Mouse (Mus musculus) heart, adult 2 months (tissue): ENCODE data around the gene Rnf212b. TPM values are rescaled to one million over a fixed set of nuclear protein-coding genes. Genes with fewer than 3 reads are reported as not detected.
A peak's percentile ranks its signal among the peaks of the same experiment; 100 is the strongest.

ENCODE experiments used
- DNase-seq, 2 experiments: peaks; one replicate each; pipeline ENCODE4 v3.0.0; 2021
- H3K27ac ChIP-seq: fragments of 200-600 bp; 2 replicates; pipeline ENCODE4 v1.8.1; 2022
- H3K27me3 ChIP-seq: fragments of 200-500 bp; 2 replicates; pipeline ENCODE4 v1.6.1; 2012; ENCODE audit warnings: mild to moderate bottlenecking, low read length, inconsistent platforms, mixed read lengths; ENCODE audit not compliant: control insufficient read depth, insufficient read depth
- H3K36me3 ChIP-seq: fragments of 200-500 bp; 2 replicates; pipeline ENCODE4 v1.6.1; 2012; ENCODE audit warnings: low read length, inconsistent platforms; ENCODE audit not compliant: control insufficient read depth, insufficient read depth
- H3K4me1 ChIP-seq: fragments of 200-500 bp; 2 replicates; pipeline ENCODE4 v1.6.1; 2011; ENCODE audit warnings: low read length; ENCODE audit not compliant: control insufficient read depth, insufficient read depth
- H3K4me3 ChIP-seq: fragments of 200-600 bp; 2 replicates; pipeline ENCODE4 v1.8.1; 2022
- H3K79me2 ChIP-seq: fragments of 200-500 bp; replicated peaks from 2 replicates; pipeline ENCODE4 v1.6.1; 2012; ENCODE audit warnings: mild to moderate bottlenecking, inconsistent platforms, low read length, moderate library complexity, mixed read lengths; ENCODE audit not compliant: control insufficient read depth, insufficient read depth
- H3K9ac ChIP-seq: fragments of 200-500 bp; 2 replicates; pipeline ENCODE4 v1.6.1; 2012; ENCODE audit warnings: low read depth, mild to moderate bottlenecking, control low read depth, inconsistent platforms, low read length, mixed read lengths
- CTCF ChIP-seq: fragments of 200-600 bp; IDR thresholded peaks from 2 replicates; pipeline ENCODE4 v1.8.1; 2022; ENCODE audit warnings: antibody characterized with exemption, mild to moderate bottlenecking, moderate library complexity
- EP300 ChIP-seq: fragments of 200-500 bp; IDR thresholded peaks from 2 replicates; pipeline ENCODE4 v1.6.1; 2011; ENCODE audit warnings: low read depth, low read length, control low read depth; ENCODE audit not compliant: insufficient read depth
- POLR2A ChIP-seq: fragments of 200-500 bp; IDR thresholded peaks from 2 replicates; pipeline ENCODE4 v1.6.1; 2011; ENCODE audit warnings: mild to moderate bottlenecking, low read depth, low read length, control low read depth; ENCODE audit not compliant: insufficient read depth
- WGBS: fragments of 180-500 bp; shearing (Covaris S2); methylation state at CpG from one replicate; pipeline ENCODE4 v1.1.7; 2018; 5-methylcytosine and 5-hydroxymethylcytosine counted together
- intact Hi-C: fragments of 180-260 bp; cut with DNase I; formaldehyde crosslinking; loops from one replicate; pipeline ENCODE4 v1.15.1; 2025
- polyA plus RNA-seq: library from polyadenylated mRNA; depleted of rRNA; stranded (reverse); fragments of >200 nt; gene quantifications from 2 replicates; pipeline ENCODE4 v1.2.3, GENCODE M21; 2012
- total RNA-seq, 2 experiments: library from RNA; stranded (reverse); gene quantifications; 2 replicates each; pipeline ENCODE4 v1.2.3; 2021

Gene Rnf212b
- total and polyA plus RNA-seq, 3 experiments, result 0.21 TPM; not detected in 2

- TF ChIP-seq POLR2A, result no peak
- 61% methylated on average over 4 of the region's 4 CpGs for whole genome bisulfite sequencing
- intact Hi-C loops, result no loop called here
- Histone ChIP-seq H3K4me3 (no peak overlapping the region), H3K9ac (no peak overlapping the region), H3K4me1 (no peaks in the 10 kb centered on the region), H3K27ac (no peak overlapping the region), H3K79me2 (no peaks in the 10 kb centered on the region), H3K27me3 (no peaks in the 10 kb centered on the region), H3K36me3 (no peaks in the 10 kb centered on the region)
- no peak for DNase-seq
Observed at GRCm38 (mm10) chr14:54802428-54802827, 11.5 kb upstream of the Rnf212b start.

- intact Hi-C loops, result no loop called here
- H3K9ac ChIP-seq, result no peak overlapping the region
- no peaks in the 10 kb centered on the region for H3K36me3 ChIP-seq
- H3K4me3 ChIP-seq, result no peak overlapping the region
- TF ChIP-seq CTCF (no peak), POLR2A (no peak), EP300 (no peak)
- no peaks in the 10 kb centered on the region for H3K79me2 ChIP-seq
- no peaks in the 10 kb centered on the region for H3K4me1 ChIP-seq
- DNase-seq, result no peak
- H3K27ac ChIP-seq, result no peak overlapping the region
- 70% methylated on average over 4 of the region's 4 CpGs for WGBS
- no peaks in the 10 kb centered on the region for H3K27me3 ChIP-seq
Observed at GRCm38 (mm10) chr14:54806124-54806523, 7.8 kb upstream of the Rnf212b start.

- Histone ChIP-seq H3K4me1 (no peaks in the 10 kb centered on the region), H3K36me3 (no peaks in the 10 kb centered on the region), H3K4me3 (no peak overlapping the region), H3K27me3 (no peaks in the 10 kb centered on the region), H3K27ac (no peak overlapping the region), H3K9ac (no peak overlapping the region), H3K79me2 (no peaks in the 10 kb centered on the region)
- DNase-seq, result peak in 1 of 2 experiments; percentile 48
- no peak for TF ChIP-seq POLR2A
- TF ChIP-seq CTCF, result no peak
- no peak for TF ChIP-seq EP300
- 37% methylated on average over 4 of the region's 4 CpGs for WGBS
- intact Hi-C loops, result no loop called here
Observed at GRCm38 (mm10) chr14:54808718-54809667, 4.9 kb upstream of the Rnf212b start.

GRCm38 (mm10) chr14:54809668-54810033, 4.3 kb upstream of the Rnf212b start:
- H3K79me2 ChIP-seq, result no peaks in the 10 kb centered on the region
- no peak overlapping the region for H3K4me3 ChIP-seq
- DNase-seq, result peak in 1 of 2 experiments; percentile 6
- TF ChIP-seq EP300, result no peak
- no peak for TF ChIP-seq POLR2A
- TF ChIP-seq CTCF, result no peak
- no peaks in the 10 kb centered on the region for H3K4me1 ChIP-seq
- intact Hi-C loops, result no loop called here
- no peak overlapping the region for H3K9ac ChIP-seq
- no peak overlapping the region for H3K27ac ChIP-seq
- no peaks in the 10 kb centered on the region for H3K27me3 ChIP-seq
- 45% methylated on average over 3 of the region's 3 CpGs for WGBS
- no peaks in the 10 kb centered on the region for H3K36me3 ChIP-seq

- H3K79me2 ChIP-seq, result no peaks in the 10 kb centered on the region
- no peak overlapping the region for H3K4me3 ChIP-seq
- 47% methylated on average over 3 of the region's 3 CpGs for WGBS
- no peaks in the 10 kb centered on the region for H3K36me3 ChIP-seq
- DNase-seq, result no peak
- no peaks in the 10 kb centered on the region for H3K4me1 ChIP-seq
- intact Hi-C loops, result loop anchor here (2.0 kb wide), 1 partner anchor 101 kb away; no protein-coding TSS in a partner anchor
- no peak overlapping the region for H3K9ac ChIP-seq
- H3K27me3 ChIP-seq, result no peaks in the 10 kb centered on the region
- no peak for TF ChIP-seq EP300
- TF ChIP-seq CTCF, result no peak
- no peak for TF ChIP-seq POLR2A
- H3K27ac ChIP-seq, result no peak overlapping the region
Observed at GRCm38 (mm10) chr14:54815737-54816136, 1.8 kb downstream of the Rnf212b start.

GRCm38 (mm10) chr14:54817791-54818190, 3.9 kb downstream of the Rnf212b start:
- DNase-seq, result no peak
- intact Hi-C loops, result loop anchor here (2.0 kb wide), 1 partner anchor 103 kb away; no protein-coding TSS in a partner anchor
- no peak for TF ChIP-seq POLR2A
- peak; percentile 67 for TF ChIP-seq CTCF
- H3K4me1 ChIP-seq, result no peaks in the 10 kb centered on the region
- no peaks in the 10 kb centered on the region for H3K36me3 ChIP-seq
- H3K79me2 ChIP-seq, result no peaks in the 10 kb centered on the region
- H3K4me3 ChIP-seq, result no peak overlapping the region
- no peak overlapping the region for H3K27ac ChIP-seq
- H3K27me3 ChIP-seq, result no peaks in the 10 kb centered on the region
- H3K9ac ChIP-seq, result no peak overlapping the region
- WGBS, result 50% methylated on average over 2 of the region's 2 CpGs
